Mouse (Mus musculus) embryonic facial prominence, embryonic 15.5 days (tissue): ENCODE measurements around the gene Cks2. TPM values are rescaled to one million over a fixed set of nuclear protein-coding genes. Genes with fewer than 3 reads are reported as not detected.

Source experiments
- ATAC-seq: fragments of 200-750 bp; cut with Nextera tagmentation; 2 replicates; pipeline ENCODE4 v1.8.0; 2017; ENCODE audit warnings: low read depth, moderate TSS enrichment; ENCODE audit not compliant: insufficient number of reproducible peaks, low FRiP score, low TSS enrichment
- H3K27ac ChIP-seq: fragments of 300-500 bp; sonication (generic); replicated peaks from 2 replicates; pipeline ENCODE4 v1.5.1; 2015; ENCODE audit warnings: mild to moderate bottlenecking, inconsistent platforms
- H3K27me3 ChIP-seq: fragments of 300-500 bp; sonication (generic); 2 replicates; pipeline ENCODE4 v1.6.1; 2015; ENCODE audit warnings: inconsistent platforms
- H3K36me3 ChIP-seq: fragments of 300-500 bp; sonication (generic); 2 replicates; pipeline ENCODE4 v1.6.1; 2015; ENCODE audit warnings: mild to moderate bottlenecking, inconsistent platforms
- H3K4me1 ChIP-seq: fragments of 300-500 bp; sonication (generic); 2 replicates; pipeline ENCODE4 v1.6.1; 2015; ENCODE audit warnings: inconsistent platforms
- H3K4me2 ChIP-seq: fragments of 300-500 bp; sonication (generic); replicated peaks from 2 replicates; pipeline ENCODE4 v1.6.1; 2015; ENCODE audit warnings: mild to moderate bottlenecking, inconsistent platforms
- H3K4me3 ChIP-seq: fragments of 300-500 bp; sonication (generic); replicated peaks from 2 replicates; pipeline ENCODE4 v1.5.1; 2015; ENCODE audit warnings: mild to moderate bottlenecking, inconsistent platforms
- H3K9ac ChIP-seq: fragments of 300-500 bp; sonication (generic); 2 replicates; pipeline ENCODE4 v1.6.1; 2015; ENCODE audit warnings: inconsistent platforms
- H3K9me3 ChIP-seq: fragments of 300-500 bp; sonication (generic); replicated peaks from 2 replicates; pipeline ENCODE4 v1.6.1; 2016; ENCODE audit warnings: inconsistent platforms
- WGBS: fragments of 180-500 bp; shearing (Covaris S2); methylation state at CpG from one replicate; pipeline ENCODE4 v1.1.7; 2015; 5-methylcytosine and 5-hydroxymethylcytosine counted together
- polyA plus RNA-seq: library from polyadenylated mRNA; unstranded; fragments of >200 nt; fragmentation: Nextera tagmentation; extraction: Ambion mirVana; gene quantifications from 2 replicates; pipeline ENCODE4 v1.2.1, GENCODE M21; 2015

Cks2 gene
- polyA plus RNA-seq = 228 and 250 TPM in 2 replicates

DNA sequence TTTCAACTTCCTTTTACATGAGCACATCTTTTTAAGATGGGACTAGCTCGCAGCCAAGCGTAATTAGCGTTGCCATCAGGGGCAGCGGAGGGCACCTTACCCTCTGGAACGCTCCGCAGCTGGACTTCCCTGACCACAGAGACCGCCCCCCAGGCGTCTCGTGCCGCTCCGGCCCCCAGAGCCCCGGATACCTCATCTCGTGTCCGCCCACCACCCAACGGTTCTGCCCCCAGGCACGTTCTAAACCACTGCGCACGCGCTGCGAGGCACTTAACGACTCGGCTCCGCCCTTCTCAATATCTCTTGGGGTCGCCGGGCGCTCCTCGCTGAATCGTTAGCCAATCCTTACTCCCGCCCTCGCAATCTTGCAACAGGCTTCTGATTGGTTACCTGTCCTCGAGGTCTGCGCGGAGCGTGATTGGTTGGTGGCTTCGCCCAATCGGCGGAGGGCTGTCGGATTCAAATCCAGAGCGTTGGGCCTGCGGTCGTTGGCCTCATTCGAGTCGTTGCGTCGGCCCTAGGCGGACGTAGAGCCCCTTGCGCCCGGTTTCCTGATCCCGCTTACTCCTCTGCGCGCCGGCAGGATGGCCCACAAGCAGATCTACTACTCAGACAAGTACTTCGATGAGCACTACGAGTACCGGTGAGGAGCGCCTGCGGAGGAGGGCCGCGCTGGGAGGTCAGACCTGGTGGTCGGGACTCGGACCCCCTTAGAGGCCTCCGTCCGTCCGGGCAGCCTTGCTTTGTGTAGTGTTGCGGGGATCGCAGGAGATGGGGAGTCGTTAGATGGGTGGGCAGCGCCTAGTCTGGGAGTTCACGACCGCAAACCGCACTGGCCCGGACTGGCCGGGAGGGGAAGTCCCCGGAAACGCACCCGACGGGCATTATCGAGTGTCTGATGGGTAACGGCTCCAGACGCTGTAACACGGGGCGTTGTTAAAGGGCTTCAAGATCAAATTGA lies at the start of gene Cks2:
Gene Cks2 (plus strand): TSS at position 404 of the 961 bp plus-strand sequence.
- peak within 1 kb of the TSS; percentile 80 for H3K27ac ChIP-seq
- no peaks in the 10 kb centered on the region for H3K9me3 ChIP-seq
- no peaks in the 10 kb centered on the region for H3K27me3 ChIP-seq
- peak; percentile 97 for ATAC-seq
- peak within 1 kb of the TSS; percentile 75 for H3K4me2 ChIP-seq
- no peaks in the 10 kb centered on the region for H3K36me3 ChIP-seq
- under 1% methylated on average over 83 of the region's 83 CpGs for WGBS
- peak within 1 kb of the TSS; percentile 64 for H3K4me3 ChIP-seq
- H3K4me1 ChIP-seq = peaks cover 20% of the 10 kb centered on the region
- peak within 1 kb of the TSS; percentile 49 for H3K9ac ChIP-seq

DNA sequence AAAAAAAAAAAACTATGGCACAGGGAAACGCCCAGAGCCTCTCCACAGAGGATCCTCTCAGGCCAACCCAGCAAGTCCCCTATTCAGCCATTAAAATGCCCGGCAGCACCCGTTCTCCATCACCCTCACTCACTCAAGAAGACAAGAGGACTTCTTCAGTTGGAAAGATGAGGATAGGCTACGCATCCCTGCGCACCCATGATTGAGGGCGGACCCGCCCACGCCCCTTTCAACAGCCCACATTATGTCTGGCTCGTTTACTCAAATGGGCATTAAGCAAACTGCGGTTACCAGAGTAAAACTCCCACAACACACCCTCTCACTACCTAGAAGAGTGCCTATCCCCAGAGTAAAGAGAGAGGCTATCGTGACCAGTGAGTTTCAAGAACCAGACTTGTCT lies 49.6 kb upstream of the Cks2 start:
- ATAC-seq = no peak
- no peaks in the 10 kb centered on the region for H3K9me3 ChIP-seq
- no peak overlapping the region for H3K27ac ChIP-seq
- peaks cover 9% of the 10 kb centered on the region for H3K4me1 ChIP-seq
- peak overlapping the region; percentile 94 for H3K4me2 ChIP-seq
- no peaks in the 10 kb centered on the region for H3K36me3 ChIP-seq
- H3K27me3 ChIP-seq = no peaks in the 10 kb centered on the region
- no peak overlapping the region for H3K9ac ChIP-seq
- peak overlapping the region; percentile 43 for H3K4me3 ChIP-seq
- WGBS = 45% methylated on average over 11 of the region's 11 CpGs

- no peaks in the 10 kb centered on the region for H3K27me3 ChIP-seq
- peaks cover 9% of the 10 kb centered on the region for H3K4me1 ChIP-seq
- no peaks in the 10 kb centered on the region for H3K9me3 ChIP-seq
- ATAC-seq = no peak
- 68% methylated on average over 2 of the region's 2 CpGs for WGBS
- H3K4me2 ChIP-seq = no peak overlapping the region
- no peaks in the 10 kb centered on the region for H3K36me3 ChIP-seq
- no peak overlapping the region for H3K9ac ChIP-seq
- H3K27ac ChIP-seq = no peak overlapping the region
- H3K4me3 ChIP-seq = no peak overlapping the region
These were observed 47.0 kb upstream of the Cks2 start for GRCm38 (mm10) chr13:51598063-51598462.

- no peaks in the 10 kb centered on the region for H3K36me3 ChIP-seq
- H3K27ac ChIP-seq = no peak overlapping the region
- no peak overlapping the region for H3K4me2 ChIP-seq
- H3K27me3 ChIP-seq = no peaks in the 10 kb centered on the region
- 87% methylated on average over 8 of the region's 8 CpGs for WGBS
- H3K9me3 ChIP-seq = no peaks in the 10 kb centered on the region
- H3K9ac ChIP-seq = no peak overlapping the region
- peaks cover 16% of the 10 kb centered on the region for H3K4me1 ChIP-seq
- ATAC-seq = no peak
- no peak overlapping the region for H3K4me3 ChIP-seq
These were observed 44.9 kb upstream of the Cks2 start for GRCm38 (mm10) chr13:51600169-51600568.

GRCm38 (mm10) chr13:51602764-51603163 lies 42.3 kb upstream of the Cks2 start:
- H3K9ac ChIP-seq = no peak overlapping the region
- H3K4me1 ChIP-seq = peaks cover 12% of the 10 kb centered on the region
- H3K4me2 ChIP-seq = peak overlapping the region; percentile 50; the same call in 1 of the 2 replicates
- no peak overlapping the region for H3K27ac ChIP-seq
- ATAC-seq = no peak
- H3K4me3 ChIP-seq = peak overlapping the region; percentile 22; the same call in 1 of the 2 replicates
- H3K36me3 ChIP-seq = no peaks in the 10 kb centered on the region
- no peaks in the 10 kb centered on the region for H3K9me3 ChIP-seq
- no peaks in the 10 kb centered on the region for H3K27me3 ChIP-seq
- 57% methylated on average over 7 of the region's 8 CpGs for WGBS

DNA sequence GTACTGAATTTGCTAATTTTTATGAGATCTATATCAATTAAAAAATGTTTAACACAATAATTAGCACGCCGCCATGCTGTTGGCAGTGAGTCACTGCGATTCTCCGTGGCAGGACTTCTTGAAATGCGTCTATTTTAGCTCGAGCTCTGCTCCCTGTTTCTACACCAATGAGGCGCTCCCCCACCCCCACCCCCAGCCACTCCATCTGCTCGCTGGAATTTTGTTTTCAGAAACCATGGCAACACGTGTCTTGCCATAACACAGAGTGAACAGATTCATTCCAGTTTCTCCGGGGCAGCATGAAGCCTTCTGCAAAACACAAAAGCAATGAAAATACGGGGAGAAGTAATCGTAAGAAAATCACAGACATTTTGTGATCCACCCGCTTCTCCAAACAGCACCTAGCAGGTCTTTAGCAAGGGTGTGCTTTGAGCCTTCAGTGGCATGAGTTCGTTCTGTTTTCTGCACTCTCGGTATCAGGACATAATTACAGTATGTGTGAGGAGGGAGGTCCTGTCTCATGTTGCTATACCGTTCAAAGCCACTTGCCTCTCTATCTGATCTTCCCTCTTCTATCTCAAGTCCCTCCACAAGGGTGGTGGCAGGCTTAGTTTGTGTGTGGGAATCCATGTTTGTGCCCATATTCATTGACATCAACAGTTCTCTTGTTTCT lies 41.7 kb upstream of the Cks2 start:
- Histone ChIP-seq H3K4me1 (peaks cover 12% of the 10 kb centered on the region), H3K9ac (no peak overlapping the region), H3K4me2 (peak overlapping the region; percentile 50), H3K9me3 (no peaks in the 10 kb centered on the region), H3K36me3 (no peaks in the 10 kb centered on the region), H3K27ac (no peak overlapping the region), H3K27me3 (no peaks in the 10 kb centered on the region), H3K4me3 (peak overlapping the region; percentile 22)
- ATAC-seq = no peak
- 9% methylated on average over 16 of the region's 16 CpGs for WGBS

GRCm38 (mm10) chr13:51603894-51604244 lies 41.2 kb upstream of the Cks2 start:
- H3K4me2 ChIP-seq = peak overlapping the region; percentile 50
- H3K4me3 ChIP-seq = no peak overlapping the region
- no peaks in the 10 kb centered on the region for H3K36me3 ChIP-seq
- H3K9ac ChIP-seq = no peak overlapping the region
- H3K9me3 ChIP-seq = no peaks in the 10 kb centered on the region
- WGBS = 38% methylated on average over 4 of the region's 4 CpGs
- no peak overlapping the region for H3K27ac ChIP-seq
- H3K27me3 ChIP-seq = no peaks in the 10 kb centered on the region
- peaks cover 12% of the 10 kb centered on the region for H3K4me1 ChIP-seq
- ATAC-seq = no peak

- Histone ChIP-seq H3K9me3 (no peaks in the 10 kb centered on the region), H3K27me3 (no peaks in the 10 kb centered on the region), H3K27ac (no peak overlapping the region), H3K4me3 (no peak overlapping the region), H3K9ac (no peak overlapping the region), H3K4me1 (0 out of 2 replicates have a peak, but pooled peaks cover 6% of the 10 kb centered on the region), H3K4me2 (no peak overlapping the region), H3K36me3 (no peaks in the 10 kb centered on the region)
- 93% methylated on average over 7 of the region's 7 CpGs for WGBS
- no peak for ATAC-seq
These were observed 35.8 kb upstream of the Cks2 start for GRCm38 (mm10) chr13:51609231-51609630.

DNA sequence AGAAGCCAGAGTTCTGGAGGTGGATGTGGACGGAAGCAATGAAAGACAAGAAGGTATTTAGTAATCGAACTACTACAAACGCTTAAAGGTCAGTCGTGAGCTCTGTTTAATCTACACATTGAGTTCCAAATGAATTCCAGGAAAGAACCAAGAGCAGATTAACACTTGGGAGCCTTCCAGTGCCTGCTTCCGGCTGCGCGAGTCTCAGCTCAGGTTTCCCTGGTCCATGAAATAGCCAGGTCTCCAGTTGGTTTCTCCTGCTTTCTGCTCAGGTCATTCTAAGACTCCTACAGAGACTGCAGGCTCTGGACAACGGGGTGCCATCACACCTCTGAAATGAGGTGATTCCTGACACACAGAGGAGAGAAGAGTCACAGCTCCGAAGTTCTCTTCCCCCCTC lies 34.0 kb upstream of the Cks2 start:
- 0 out of 2 replicates have a peak overlapping the region, but pooled peaks have one; percentile 6 for H3K4me2 ChIP-seq
- H3K9ac ChIP-seq = no peak overlapping the region
- no peaks in the 10 kb centered on the region for H3K36me3 ChIP-seq
- H3K4me3 ChIP-seq = no peak overlapping the region
- H3K4me1 ChIP-seq = 0 out of 2 replicates have a peak, but pooled peaks cover 12% of the 10 kb centered on the region
- H3K27me3 ChIP-seq = no peaks in the 10 kb centered on the region
- WGBS = 23% methylated on average over 9 of the region's 9 CpGs
- H3K9me3 ChIP-seq = no peaks in the 10 kb centered on the region
- no peak for ATAC-seq
- H3K27ac ChIP-seq = no peak overlapping the region

- 27% methylated on average over 5 of the region's 5 CpGs for WGBS
- no peak for ATAC-seq
- peaks cover 16% of the 10 kb centered on the region; the same call in 1 of the 2 replicates for H3K4me1 ChIP-seq
- H3K9ac ChIP-seq = no peak overlapping the region
- 0 out of 2 replicates have a peak overlapping the region, but pooled peaks have one; percentile 6 for H3K4me2 ChIP-seq
- H3K27ac ChIP-seq = no peak overlapping the region
- no peaks in the 10 kb centered on the region for H3K9me3 ChIP-seq
- H3K4me3 ChIP-seq = no peak overlapping the region
- H3K27me3 ChIP-seq = no peaks in the 10 kb centered on the region
- no peaks in the 10 kb centered on the region for H3K36me3 ChIP-seq
These were observed 33.5 kb upstream of the Cks2 start for GRCm38 (mm10) chr13:51611500-51611899.

DNA sequence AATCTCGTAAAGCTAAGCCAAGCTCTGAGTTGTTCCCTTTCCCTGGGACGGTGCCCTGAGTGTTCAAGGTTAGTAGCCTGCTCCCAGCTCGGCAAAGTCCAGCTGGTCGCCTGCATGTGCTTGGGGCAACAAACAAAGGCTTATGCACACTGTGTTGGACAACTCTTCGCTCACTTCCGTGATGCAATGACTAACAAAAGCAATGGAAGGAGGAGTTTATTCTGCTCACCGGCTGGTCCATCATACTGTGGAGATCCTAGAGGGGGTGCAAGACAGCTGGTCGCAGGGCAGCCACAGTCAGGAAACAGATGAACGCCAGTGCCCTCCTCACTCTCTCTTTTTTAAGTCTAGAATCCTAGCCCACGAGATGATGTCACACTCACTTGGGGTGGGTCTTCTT lies 29.2 kb upstream of the Cks2 start:
- Histone ChIP-seq H3K9ac (no peak overlapping the region), H3K4me1 (peaks cover 24% of the 10 kb centered on the region; the same call in 1 of the 2 replicates), H3K27ac (no peak overlapping the region), H3K9me3 (no peaks in the 10 kb centered on the region), H3K4me2 (no peak overlapping the region), H3K27me3 (no peaks in the 10 kb centered on the region), H3K4me3 (no peak overlapping the region), H3K36me3 (no peaks in the 10 kb centered on the region)
- no peak for ATAC-seq
- WGBS = 44% methylated on average over 10 of the region's 10 CpGs
